Mouse (Mus musculus) ovary, postnatal 10 days (tissue): ENCODE measurements around the gene Aggf1.
A peak's percentile ranks its signal among the peaks of the same experiment; 100 is the strongest.
"Not testable (repeated sequence)": the region's sequence is repeated elsewhere in the genome, so short reads cannot be mapped to it uniquely, and the experiment has no call there.

ENCODE experiments used
- DNase-seq: peaks from one replicate; pipeline ENCODE4 v3.0.0; 2022; ENCODE audit warnings: low spot score

Aggf1 gene

DNA sequence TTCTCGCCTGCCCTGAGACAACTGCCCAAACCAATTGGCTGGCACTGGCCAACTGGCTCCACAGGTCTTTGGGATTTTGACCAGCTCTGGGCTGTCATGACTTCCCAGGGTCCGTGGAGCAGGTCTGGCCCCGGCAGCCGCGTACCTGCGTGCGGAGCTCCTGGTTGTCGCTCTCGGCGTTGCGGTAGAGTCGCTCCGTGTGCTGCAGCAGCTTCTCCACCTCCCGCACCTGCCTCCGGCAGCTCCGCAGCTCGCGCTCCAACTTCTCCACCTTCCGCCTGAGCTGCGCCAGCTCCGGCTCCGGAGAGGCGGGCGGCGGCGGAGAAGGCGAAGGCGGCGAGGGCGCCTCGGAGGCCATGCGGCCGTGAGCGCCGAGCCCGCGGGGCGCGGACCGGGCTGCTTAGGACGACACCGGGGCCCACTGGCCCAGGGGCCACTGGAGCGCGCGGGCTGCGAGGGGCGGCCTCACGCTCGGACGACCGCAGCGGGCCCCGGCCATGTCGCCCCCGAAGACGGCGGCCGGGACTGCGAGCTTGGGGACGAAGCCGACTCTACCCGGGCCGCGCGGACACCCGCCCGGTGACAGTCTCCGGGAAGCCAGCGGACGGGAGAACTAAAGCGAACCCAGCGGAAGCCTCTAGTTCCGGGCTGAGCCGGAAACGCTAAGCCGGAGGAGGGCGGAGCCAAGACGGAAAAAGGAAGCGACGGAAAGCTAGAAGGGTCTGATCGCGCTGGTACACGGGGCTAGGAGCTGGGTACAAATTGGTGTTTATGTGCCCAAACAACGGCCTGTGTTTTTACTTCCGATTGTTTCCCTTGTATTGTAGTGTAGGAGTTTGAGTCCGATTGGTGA is at the start of gene Aggf1:
Gene Aggf1 (minus strand): TSS at position 652 of the 853 bp plus-strand sequence.
- DNase-seq: peak; percentile 80

DNA sequence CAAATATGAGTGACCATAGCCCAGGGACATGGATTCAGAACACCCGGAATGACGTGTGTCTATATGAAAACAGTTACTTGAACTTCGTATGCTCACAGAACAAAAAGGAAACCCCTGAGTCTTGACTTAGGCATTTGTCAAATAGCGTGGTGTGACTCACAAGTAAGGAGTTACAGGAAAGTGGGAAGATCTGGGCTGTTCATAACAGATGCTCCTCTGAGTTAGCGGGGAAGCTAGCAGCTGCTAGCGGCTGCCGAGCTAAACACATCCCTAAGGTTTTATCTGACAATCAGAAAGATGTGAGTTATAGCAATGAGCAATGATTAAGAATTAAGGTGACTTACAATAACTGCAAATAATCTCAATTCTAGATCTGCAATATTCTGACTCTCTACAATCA is 49.8 kb upstream of the Aggf1 start:
- no peak for DNase-seq

DNA sequence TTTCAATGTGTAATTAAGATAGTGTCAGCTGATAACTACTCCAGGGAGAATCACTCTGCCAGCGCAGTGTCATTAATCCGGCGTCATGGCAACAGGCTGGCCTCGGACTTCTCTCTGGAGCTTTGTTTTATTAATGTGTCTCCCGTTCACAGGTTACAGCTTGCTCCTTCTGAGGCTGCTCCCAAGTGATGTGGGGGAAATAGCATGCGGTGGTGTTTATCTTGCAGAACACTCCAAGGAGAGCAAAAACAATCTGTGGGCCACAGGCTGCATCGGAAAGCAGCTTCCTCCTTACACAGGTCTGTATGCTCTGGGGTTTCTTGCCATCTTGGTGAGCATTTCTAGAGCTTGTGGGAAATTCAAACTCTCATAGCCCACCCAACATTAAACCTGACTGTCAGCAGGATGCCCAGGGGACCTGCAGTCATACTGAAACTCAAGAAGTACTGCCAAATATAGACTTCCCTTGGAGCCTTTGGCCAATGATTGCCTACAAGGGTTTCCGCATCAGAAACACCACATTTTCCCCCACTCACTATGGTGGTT is 44.1 kb upstream of the Aggf1 start:
- DNase-seq: no peak

GRCm38 (mm10) chr13:95418575-95419203 is 43.5 kb upstream of the Aggf1 start:
- no peak for DNase-seq

DNA sequence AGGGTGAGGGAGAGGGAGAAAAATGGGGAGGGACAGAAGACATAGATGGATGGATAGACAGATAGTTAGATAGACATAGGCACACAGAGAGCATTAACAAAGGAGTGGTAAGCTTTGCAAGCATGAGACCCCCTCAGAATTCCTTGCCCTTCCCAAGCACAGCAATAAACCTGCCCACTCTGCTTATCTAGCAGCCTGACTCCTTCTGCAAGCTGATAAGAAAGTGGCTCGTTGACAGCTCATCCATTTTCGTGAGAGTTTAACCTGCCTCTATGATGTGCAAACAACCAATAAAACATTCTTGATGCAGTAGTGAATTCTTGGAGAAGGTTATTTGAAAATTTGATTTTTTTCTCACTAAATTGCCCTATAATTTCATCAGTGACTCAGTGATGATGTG is 37.1 kb upstream of the Aggf1 start:
- DNase-seq: no peak

DNA sequence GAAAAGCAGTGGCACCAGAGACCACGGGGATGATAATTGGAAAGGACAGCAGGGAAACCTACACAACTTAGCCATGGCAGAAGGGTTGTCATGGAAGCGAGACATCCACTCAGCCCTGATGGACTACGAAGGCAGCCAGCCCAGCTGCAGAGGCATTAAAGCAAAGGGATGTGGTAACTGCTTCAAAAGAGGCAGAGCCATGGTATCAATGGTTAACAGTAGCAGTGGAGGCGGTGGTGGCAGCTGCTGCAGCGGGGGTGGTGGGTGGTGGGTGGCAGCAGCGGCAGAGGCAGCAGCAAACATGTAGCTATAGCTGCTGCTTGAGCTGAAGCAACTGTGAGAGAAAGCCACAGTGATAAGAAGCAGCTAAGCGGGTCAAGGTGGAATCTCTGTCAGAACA is 18.1 kb upstream of the Aggf1 start:
- DNase-seq: no peak

DNA sequence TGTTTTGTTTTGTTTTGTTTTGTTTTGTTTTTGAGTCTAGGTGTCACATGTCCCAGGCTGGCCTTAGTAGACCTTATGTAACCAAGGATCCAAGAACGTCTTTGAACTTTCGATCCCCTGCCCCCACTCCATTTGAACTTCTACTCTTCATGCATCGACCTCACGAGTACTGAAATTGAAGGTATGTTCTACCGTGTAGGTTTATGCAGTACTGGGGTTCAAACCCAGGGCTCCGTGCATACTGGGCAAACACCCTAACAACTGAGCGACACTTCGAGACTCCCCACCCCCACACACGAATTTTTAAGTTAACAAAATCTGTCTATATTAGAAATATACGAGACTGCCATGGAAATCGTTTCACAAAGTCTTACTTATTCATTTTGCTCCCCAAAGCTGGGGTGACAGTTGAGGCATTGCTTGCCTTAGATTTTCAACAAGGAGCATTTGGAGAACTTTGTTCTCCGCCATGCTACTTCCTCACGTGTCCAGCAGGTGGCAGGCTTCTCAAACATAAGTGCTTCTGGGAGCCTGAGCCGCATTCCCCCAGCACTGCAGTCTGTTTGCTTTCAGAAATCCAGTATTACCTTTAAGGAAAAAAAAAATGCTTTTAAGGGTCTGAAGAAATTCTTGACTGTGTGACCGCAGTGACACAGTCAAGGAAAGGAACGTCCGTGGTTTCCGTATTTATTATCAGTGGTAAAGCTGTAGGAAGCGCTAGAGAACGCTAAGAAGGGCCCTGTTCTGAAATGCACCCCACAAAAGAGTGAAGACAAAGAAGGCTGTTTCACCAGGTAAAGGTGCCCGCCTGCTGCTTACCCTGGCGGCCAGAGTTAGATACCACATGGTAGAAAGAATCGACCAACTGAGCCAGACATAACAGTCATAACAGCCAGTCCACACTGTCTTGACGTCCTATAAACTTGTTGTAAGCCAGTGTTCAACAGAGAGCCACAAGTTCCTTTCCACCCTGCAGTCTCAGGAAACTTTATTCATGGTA is 15.0 kb upstream of the Aggf1 start:
- DNase-seq: peak; percentile 50

GRCm38 (mm10) chr13:95388226-95388625 is 13.1 kb upstream of the Aggf1 start:
- no peak for DNase-seq

GRCm38 (mm10) chr13:95382418-95382817 is 7.3 kb upstream of the Aggf1 start:
- DNase-seq: no peak

- no peak for DNase-seq
Observed at GRCm38 (mm10) chr13:95378696-95379095, 3.5 kb upstream of the Aggf1 start.

DNA sequence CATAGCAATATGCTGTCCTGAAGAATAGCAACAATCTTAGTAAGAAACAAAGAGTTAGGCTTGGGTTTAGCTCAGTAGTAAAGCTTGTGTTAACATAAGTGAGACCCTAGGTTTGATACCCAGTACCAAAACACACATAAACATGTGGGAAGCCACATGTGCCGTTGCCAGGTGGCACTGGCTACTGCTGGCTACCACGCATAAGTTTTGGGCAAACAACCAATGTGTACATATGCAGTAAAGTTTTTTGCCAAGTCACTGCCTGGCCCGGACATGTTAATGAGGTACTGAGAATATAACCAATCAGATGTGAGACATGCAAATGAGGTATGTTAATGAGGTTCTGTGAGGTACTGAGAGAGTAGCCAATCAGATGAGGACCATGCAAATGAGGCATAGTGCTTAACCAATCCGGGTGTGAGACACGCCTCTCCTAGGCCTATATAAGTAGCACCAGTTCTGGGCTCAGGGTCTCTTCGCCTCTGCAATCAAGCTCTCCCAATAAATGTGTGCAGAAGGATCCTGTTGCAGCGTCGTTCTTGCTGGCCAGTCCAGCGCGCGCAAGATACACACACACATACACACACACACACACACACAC is 1.6 kb upstream of the Aggf1 start:
- not testable (repeated sequence) for DNase-seq

GRCm38 (mm10) chr13:95375554-95375914 is 382 bp upstream of the Aggf1 start:
- DNase-seq: no peak

GRCm38 (mm10) chr13:95366356-95366755 is 8.8 kb downstream of the Aggf1 start:
- no peak for DNase-seq

GRCm38 (mm10) chr13:95363440-95363839 is 11.7 kb downstream of the Aggf1 start:
- no peak for DNase-seq

- no peak for DNase-seq
Observed at GRCm38 (mm10) chr13:95358223-95358622, 16.9 kb downstream of the Aggf1 start.

DNA sequence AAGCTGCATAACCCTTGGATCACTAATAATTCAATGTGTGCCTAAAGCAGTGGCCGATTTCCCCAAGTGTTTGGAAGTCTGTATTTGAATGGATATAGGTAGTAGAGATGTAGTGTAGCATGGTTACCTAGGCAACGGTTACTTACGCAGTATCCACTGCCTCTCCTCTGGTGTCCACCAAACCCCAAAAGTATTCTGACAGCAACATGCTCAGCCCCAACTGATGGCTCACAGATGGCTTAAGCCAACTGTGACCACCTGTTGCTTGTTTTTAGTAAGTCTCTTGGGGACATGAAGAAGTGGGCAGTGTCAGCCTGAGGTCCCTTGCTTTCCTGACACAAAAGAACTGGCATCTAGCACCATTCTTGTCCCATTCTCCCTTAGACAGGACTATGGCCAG is 26.7 kb downstream of the Aggf1 start:
- DNase-seq: no peak

GRCm38 (mm10) chr13:95347018-95347696 is 28.0 kb downstream of the Aggf1 start:
- peak; percentile 52 for DNase-seq

DNA sequence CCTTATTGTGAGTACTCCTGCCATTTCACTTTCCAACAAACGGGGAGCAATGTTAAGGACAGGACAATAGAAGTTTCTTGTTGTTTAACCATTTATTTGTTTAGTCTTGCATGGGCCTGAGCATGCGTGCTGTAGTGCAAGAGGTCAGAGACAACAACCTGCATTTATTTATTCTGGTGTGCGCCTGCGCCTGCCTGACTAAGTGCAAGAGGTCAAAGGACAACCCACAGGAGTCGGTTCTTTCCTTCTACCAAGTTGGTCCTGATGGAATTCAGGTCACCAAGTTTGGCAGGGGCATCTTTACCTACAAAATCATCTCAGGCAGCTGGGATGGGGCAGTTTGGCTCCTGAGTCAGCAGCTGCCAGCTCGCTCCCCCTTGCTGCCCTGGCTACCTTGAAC is 29.3 kb downstream of the Aggf1 start:
- no peak for DNase-seq

GRCm38 (mm10) chr13:95343470-95343869 is 31.7 kb downstream of the Aggf1 start:
- DNase-seq: no peak

GRCm38 (mm10) chr13:95336122-95336677 is 39.0 kb downstream of the Aggf1 start:
- DNase-seq: no peak
